Mouse (Mus musculus): ENCODE results near the gene Clip1. TPM values are rescaled to one million over a fixed set of nuclear protein-coding genes. Genes with fewer than 3 reads are reported as not detected.

The Clip1 gene
- polyA plus RNA-seq, 1 experiment from 2014 or later: 33.9 TPM

- H3K27me3 ChIP-seq (ENCODE audit: insufficient read depth, low read length): no peaks in the 10 kb centered on the region
Observed at GRCm38 (mm10) chr5:123683377-123684220, 819 bp downstream of the Clip1 start.

DNA sequence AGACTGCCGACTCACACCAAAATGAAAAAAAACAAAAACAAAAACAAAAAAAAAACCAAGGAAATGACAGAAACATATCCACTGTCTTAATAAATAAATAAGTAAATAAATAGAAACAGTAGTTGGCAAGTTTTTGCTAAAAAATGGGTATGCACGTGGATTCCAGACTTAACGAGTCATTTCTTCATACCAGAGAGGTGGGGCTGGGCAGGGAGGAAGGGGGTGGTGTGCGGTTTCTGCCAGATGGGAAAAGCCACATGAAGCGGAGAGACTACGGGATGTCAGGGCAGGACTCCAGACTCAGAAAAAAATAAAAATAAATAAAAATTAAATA is 1.4 kb downstream of the Clip1 start:
- peak; percentile 49 for DNase-seq
- no peak for TF ChIP-seq CTCF (IDR thresholded peaks at IDR 0.05; ENCODE audit: low read depth)
- peak overlapping the region; percentile 95 for H3K4me2 ChIP-seq
- 4% methylated on average over 6 of the region's 6 CpGs for WGBS
- no peaks in the 10 kb centered on the region for H3K36me3 ChIP-seq (ENCODE audit: insufficient read depth)
- peaks cover 12% of the 10 kb centered on the region; the same call in 1 of the 2 replicates for H3K4me1 ChIP-seq (ENCODE audit: insufficient read depth)
- no peaks in the 10 kb centered on the region for H3K27me3 ChIP-seq (ENCODE audit: insufficient read depth, low read length)
- H3K9ac ChIP-seq: peak overlapping the region; percentile 94
- H3K4me3 ChIP-seq (ENCODE audit: low read depth, low read length): peak overlapping the region; percentile 93
- peak overlapping the region; percentile 96; the same call in 1 of the 2 replicates for H3K27ac ChIP-seq (ENCODE audit: low read depth)
- no peak for ATAC-seq (ENCODE audit: insufficient read depth)
- no peaks in the 10 kb centered on the region for H3K9me3 ChIP-seq (ENCODE audit: low read depth, low read length)

More at GRCm38 (mm10) chr5:123683377-123684220, 819 bp downstream of the Clip1 start:
- Histone ChIP-seq H3K4me1 (ENCODE audit: insufficient read depth) (peaks cover 12% of the 10 kb centered on the region; the same call in 1 of the 2 replicates), H3K9ac (peak overlapping the region; percentile 94), H3K4me2 (peak overlapping the region; percentile 95), H3K36me3 (ENCODE audit: insufficient read depth) (no peaks in the 10 kb centered on the region), H3K9me3 (ENCODE audit: low read depth, low read length) (no peaks in the 10 kb centered on the region), H3K27ac (ENCODE audit: low read depth) (peak overlapping the region; percentile 96), H3K4me3 (ENCODE audit: low read depth, low read length) (peak overlapping the region; percentile 93)
- peak; percentile 67 for ATAC-seq (ENCODE audit: insufficient read depth)
- under 1% methylated on average over 86 of the region's 92 CpGs for WGBS
- DNase-seq: peak; percentile 64
- TF ChIP-seq CTCF (IDR thresholded peaks at IDR 0.05; ENCODE audit: low read depth): no peak

DNA sequence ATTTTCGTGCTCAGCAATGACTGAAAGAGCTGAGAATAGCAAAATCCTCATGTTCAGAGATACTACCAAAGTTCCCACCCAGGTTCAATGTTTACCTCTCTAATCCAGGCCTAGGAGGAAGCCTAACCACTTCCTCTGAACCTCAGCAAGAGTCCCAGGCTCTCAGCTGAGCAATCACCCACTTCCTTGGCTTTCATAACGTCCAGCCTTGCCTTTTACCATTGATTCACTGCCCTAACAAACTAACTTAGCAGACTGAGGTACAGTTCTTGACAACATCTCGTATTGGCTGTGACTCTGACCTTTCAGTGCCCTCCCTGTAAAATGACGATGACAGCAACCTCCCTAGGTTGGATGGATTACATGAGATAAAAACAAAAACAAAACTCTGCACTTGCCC is 2.0 kb downstream of the Clip1 start:
- Histone ChIP-seq H3K9me3 (ENCODE audit: low read depth, low read length) (no peaks in the 10 kb centered on the region), H3K36me3 (ENCODE audit: insufficient read depth) (no peaks in the 10 kb centered on the region), H3K4me1 (ENCODE audit: insufficient read depth) (peaks cover 12% of the 10 kb centered on the region; the same call in 1 of the 2 replicates), H3K27me3 (ENCODE audit: insufficient read depth, low read length) (no peaks in the 10 kb centered on the region), H3K4me3 (ENCODE audit: low read depth, low read length) (peak overlapping the region; percentile 93; the same call in 1 of the 2 replicates), H3K4me2 (peak overlapping the region; percentile 95), H3K27ac (ENCODE audit: low read depth) (no peak overlapping the region), H3K9ac (peak overlapping the region; percentile 94)
- TF ChIP-seq CTCF (IDR thresholded peaks at IDR 0.05; ENCODE audit: low read depth): no peak
- ATAC-seq (ENCODE audit: insufficient read depth): no peak
- DNase-seq: no peak
- WGBS: 32% methylated on average over 4 of the region's 4 CpGs

DNA sequence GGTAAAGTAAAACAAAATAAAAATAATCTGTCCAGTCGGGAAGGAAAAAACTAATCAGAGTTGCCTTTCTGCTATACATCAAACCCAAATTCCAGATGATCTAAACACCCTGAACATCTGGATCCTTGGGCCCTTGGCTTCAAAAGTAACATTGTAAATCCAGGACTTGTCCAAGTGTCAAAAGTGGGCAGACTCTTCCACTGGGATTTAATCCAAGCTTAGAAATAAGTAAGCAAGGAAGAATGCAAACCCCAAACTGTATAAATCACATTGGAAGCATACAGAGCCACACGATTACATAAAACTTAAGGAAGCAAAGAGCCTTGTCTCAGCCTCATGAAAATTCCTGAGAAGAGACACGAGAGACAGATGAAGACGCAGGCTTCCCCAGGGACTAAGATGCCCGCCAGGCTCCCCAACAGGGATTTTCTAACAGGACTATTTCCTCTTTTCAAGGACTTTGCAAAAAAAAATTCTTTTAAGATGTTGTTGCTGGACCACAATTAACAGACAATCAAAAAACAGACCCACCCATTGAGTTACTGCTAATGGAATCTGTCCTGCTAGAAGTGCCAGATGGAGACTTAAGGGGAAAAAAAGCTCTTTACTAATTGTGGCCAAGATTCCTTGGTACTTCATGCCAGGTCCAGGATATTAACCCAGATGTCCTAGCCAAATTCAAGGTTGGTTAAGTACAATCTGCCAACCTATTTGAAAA is 4.7 kb downstream of the Clip1 start:
- ATAC-seq (ENCODE audit: insufficient read depth): no peak
- H3K4me2 ChIP-seq: no peak overlapping the region
- H3K4me3 ChIP-seq (ENCODE audit: low read depth, low read length): no peak overlapping the region
- peak overlapping the region; percentile 70 for H3K27ac ChIP-seq (ENCODE audit: low read depth)
- no peak for TF ChIP-seq CTCF (IDR thresholded peaks at IDR 0.05; ENCODE audit: low read depth)
- H3K9ac ChIP-seq: no peak overlapping the region
- WGBS: 28% methylated on average over 5 of the region's 5 CpGs
- no peaks in the 10 kb centered on the region for H3K9me3 ChIP-seq (ENCODE audit: low read depth, low read length)
- H3K27me3 ChIP-seq (ENCODE audit: insufficient read depth, low read length): no peaks in the 10 kb centered on the region
- peak; percentile 85 for DNase-seq
- no peaks in the 10 kb centered on the region for H3K36me3 ChIP-seq (ENCODE audit: insufficient read depth)
- H3K4me1 ChIP-seq (ENCODE audit: insufficient read depth): peaks cover 18% of the 10 kb centered on the region; the same call in 1 of the 2 replicates

- peak; percentile 12; the same call in 1 of the 2 replicates for TF ChIP-seq CTCF (IDR thresholded peaks at IDR 0.05; ENCODE audit: low read depth)
- no peak overlapping the region; the same call in 1 of the 2 replicates for H3K27ac ChIP-seq (ENCODE audit: low read depth)
- no peak for DNase-seq
Observed at GRCm38 (mm10) chr5:123679106-123679505, 5.3 kb downstream of the Clip1 start.

DNA sequence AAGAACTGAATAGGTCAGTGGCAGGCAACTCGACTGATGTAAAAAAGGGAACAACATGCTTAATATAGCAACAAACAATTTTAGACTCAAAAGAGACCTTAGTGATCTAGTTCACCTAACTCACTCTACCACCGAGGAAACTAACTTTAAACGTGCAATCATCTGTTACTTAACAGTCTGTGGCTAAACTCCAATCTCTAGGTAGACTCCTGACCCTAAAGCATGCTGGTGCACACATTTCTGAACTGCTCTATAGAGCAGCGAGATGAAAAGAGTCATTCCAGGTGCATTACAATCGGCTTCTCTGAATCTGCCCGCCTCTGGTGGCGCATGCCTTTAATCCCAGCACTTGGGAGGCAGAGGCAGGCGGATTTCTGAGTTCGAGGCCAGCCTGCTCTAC is 8.7 kb downstream of the Clip1 start:
- H3K4me1 ChIP-seq (ENCODE audit: insufficient read depth): 0 out of 2 replicates have a peak, but pooled peaks cover 10% of the 10 kb centered on the region
- WGBS: 78% methylated on average over 9 of the region's 9 CpGs
- H3K27me3 ChIP-seq (ENCODE audit: insufficient read depth, low read length): no peaks in the 10 kb centered on the region

More at GRCm38 (mm10) chr5:123679106-123679505, 5.3 kb downstream of the Clip1 start:
- no peak overlapping the region for H3K4me3 ChIP-seq (ENCODE audit: low read depth, low read length)
- H3K9ac ChIP-seq: no peak overlapping the region
- no peak for ATAC-seq (ENCODE audit: insufficient read depth)
- no peak overlapping the region for H3K4me2 ChIP-seq
- no peaks in the 10 kb centered on the region for H3K27me3 ChIP-seq (ENCODE audit: insufficient read depth, low read length)
- H3K4me1 ChIP-seq (ENCODE audit: insufficient read depth): peaks cover 20% of the 10 kb centered on the region; the same call in 1 of the 2 replicates
- WGBS: 62% methylated on average over 3 of the region's 3 CpGs
- H3K36me3 ChIP-seq (ENCODE audit: insufficient read depth): no peaks in the 10 kb centered on the region
- H3K9me3 ChIP-seq (ENCODE audit: low read depth, low read length): no peaks in the 10 kb centered on the region

More for the DNA sequence above, 8.7 kb downstream of the Clip1 start:
- DNase-seq: no peak
- H3K36me3 ChIP-seq (ENCODE audit: insufficient read depth): no peaks in the 10 kb centered on the region
- H3K27ac ChIP-seq (ENCODE audit: low read depth): no peak overlapping the region
- ATAC-seq (ENCODE audit: insufficient read depth): no peak
- H3K9me3 ChIP-seq (ENCODE audit: low read depth, low read length): no peaks in the 10 kb centered on the region
- no peak overlapping the region for H3K4me3 ChIP-seq (ENCODE audit: low read depth, low read length)
- no peak for TF ChIP-seq CTCF (IDR thresholded peaks at IDR 0.05; ENCODE audit: low read depth)
- H3K9ac ChIP-seq: no peak overlapping the region
- no peak overlapping the region for H3K4me2 ChIP-seq

All from lung, embryonic 14.5 days (tissue).